Mouse (Mus musculus): ENCODE results near the gene Pard3.

DNA sequence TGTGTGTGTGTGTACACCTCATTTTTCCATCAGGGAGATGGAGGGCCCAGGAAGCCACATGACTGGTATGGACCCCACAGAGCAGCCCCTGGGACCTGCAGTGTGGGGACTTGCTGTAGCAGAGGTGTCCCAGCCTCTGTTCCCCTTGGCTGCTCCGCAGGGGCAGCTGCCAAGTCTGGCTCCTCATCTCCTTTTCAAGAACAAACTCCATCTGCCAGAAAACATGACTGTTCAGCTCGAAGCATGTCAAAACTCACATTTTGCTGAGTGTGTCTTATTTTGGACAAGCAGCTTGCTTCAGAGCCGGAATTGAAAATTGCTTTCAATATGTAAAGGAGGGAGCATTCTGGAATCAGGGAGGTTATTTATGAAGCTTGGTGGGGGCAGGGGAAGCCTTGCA is 471.1 kb downstream of the Pard3 start:
- no peak for TF ChIP-seq EP300 (IDR thresholded peaks at IDR 0.05; ENCODE audit: low read depth)
- TF ChIP-seq CTCF (IDR thresholded peaks at IDR 0.05; ENCODE audit: low read depth): no peak
